Mouse (Mus musculus) ovary, postnatal 10 days (tissue): ENCODE measurements around the gene Adcy3.
A peak's percentile ranks its signal among the peaks of the same experiment; 100 is the strongest.
"Not testable (repeated sequence)": the region's sequence is repeated elsewhere in the genome, so short reads cannot be mapped to it uniquely, and the experiment has no call there.

Experiments
- DNase-seq: peaks from one replicate; pipeline ENCODE4 v3.0.0; 2022; ENCODE audit warnings: low spot score

Adcy3 gene

DNA sequence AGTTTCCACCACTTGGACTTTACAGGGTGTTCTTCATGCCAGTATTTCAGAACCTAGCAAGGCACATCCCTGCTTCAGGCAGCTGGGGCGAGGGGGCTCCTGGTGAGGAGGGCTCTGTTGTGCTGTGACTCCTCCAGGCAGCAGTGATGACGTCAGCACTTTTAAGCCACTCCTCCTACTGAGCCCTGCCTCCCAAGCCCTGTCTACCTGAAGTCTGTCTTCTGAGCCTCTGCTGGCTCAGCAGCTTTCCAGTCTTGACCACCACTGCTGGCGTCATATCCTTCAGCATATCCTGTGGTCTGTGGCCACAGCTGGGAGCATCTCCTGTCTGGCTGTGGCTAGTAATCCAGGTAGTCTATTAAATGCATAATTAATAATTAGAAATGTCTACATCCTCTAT is 47.6 kb downstream of the Adcy3 start:
- no peak for DNase-seq

DNA sequence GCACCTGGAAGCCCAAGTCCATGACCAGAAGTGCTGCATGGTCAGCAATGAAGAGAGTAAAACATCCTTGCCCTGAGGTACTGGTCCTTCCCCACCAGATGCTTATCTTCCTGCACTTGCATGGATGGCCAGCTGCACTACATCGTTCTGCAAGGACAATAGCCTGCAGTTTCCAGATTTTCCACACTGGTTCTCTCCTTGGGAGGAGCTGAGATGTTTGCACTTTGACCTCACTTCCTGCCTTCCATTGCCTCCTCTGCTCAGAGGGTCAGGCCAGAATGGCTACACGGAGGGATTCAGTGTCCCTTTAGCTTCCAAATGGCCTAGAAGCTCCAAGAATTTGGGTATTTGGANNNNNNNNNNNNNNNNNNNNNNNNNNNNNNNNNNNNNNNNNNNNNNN is 51.7 kb downstream of the Adcy3 start:
- DNase-seq: no peak

DNA sequence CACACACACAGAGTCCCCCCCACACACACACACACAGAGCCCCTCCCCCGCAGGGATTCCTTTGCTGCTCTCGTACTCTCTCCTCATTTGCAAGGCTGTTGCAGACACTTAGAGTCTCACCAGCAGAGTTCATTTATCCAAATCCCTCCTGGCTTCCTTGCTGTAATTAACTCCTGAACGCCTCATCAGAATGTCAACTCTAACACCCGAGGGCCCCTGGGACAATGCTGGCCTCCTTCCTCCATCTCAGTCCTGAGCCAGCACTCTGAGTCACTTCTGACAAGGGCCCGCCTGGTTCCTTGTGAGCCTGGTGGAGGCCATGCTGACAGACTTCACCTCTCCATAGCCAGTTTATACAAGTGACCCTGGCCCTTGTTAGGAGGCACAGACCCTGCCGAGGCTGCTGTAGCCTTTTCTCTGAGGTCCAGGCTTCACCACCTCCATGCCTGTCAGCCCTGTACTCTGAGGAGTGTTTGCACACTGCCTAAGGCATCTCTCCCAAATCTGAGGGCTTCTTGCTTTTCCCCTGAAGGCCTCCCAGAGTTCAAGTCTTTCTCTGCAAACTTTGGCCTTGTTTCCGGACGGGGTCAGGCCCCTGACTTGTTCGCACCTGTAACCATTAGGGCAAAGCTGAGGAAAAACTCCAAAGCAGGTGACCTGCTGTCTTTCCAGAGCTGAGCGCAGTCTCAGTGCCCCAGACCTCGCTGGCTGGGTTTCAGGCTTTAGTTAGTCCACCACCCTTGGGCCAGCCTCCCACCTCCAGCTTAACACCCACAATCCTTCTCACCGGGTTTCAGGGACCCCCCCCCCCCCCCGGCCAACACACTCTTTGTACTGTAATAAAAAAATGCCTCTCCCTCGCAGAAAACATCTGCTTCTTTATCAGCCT is 55.5 kb downstream of the Adcy3 start:
- DNase-seq: peak; percentile 46

DNA sequence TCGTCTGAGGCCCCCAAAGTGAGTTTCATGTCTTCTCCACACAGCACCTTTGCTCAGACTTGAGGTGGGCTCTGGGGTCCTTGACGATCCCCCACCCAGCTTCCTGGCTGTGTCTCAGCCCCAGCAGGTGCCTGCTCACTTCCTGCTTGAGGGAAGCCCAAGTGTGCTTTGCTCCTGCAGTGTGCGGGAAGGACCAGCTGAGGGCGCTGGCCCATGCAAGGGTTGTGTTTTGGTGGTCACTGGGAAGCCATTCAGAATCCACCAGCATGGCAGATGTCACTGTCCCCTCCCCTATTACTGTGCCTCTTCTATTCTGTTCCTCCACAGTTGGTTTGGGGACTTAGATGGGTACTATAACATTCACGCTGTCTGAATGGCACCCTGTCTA is 56.2 kb downstream of the Adcy3 start:
- DNase-seq: no peak

- DNase-seq: no peak
These were observed 59.6 kb downstream of the Adcy3 start for GRCm38 (mm10) chr12:4192514-4192913.

DNA sequence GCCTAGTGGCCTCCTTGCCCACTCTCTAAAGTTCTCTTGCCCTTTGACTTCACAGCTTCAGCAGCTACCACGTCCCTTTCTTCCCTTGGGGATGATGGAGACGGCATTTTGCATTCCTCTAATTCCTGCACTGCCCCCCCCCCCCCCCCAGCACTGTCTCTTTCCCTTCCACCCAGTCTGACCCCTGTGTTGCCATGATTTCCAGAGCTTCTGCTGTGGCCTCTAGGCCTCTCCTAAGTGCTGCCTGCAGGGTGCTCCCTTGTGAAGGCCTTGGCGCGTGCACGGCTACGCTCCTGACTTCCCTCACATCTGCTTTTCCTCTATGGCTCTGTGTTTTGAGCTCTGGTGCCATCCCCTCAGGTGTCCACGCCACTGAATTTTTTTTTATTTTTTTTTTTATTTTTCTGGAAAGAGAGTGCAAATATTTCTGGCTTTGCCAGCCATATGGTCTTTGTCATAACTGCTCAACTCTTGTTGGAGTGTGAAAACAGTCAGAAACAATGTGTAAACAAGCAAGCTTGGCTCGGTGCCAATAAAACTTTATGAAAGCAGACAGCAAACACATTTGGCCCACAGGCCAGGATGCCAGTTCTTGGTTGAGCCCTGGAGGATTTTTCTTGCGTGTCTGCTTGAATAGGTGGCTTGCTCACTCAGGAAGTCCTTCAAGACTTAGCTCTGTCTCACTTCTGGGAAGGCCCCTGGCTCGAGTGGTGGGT is 60.3 kb downstream of the Adcy3 start:
- DNase-seq: no peak

GRCm38 (mm10) chr12:4194643-4195042 is 61.7 kb downstream of the Adcy3 start:
- DNase-seq: no peak

GRCm38 (mm10) chr12:4198702-4199101 is 65.8 kb downstream of the Adcy3 start:
- DNase-seq: no peak

DNA sequence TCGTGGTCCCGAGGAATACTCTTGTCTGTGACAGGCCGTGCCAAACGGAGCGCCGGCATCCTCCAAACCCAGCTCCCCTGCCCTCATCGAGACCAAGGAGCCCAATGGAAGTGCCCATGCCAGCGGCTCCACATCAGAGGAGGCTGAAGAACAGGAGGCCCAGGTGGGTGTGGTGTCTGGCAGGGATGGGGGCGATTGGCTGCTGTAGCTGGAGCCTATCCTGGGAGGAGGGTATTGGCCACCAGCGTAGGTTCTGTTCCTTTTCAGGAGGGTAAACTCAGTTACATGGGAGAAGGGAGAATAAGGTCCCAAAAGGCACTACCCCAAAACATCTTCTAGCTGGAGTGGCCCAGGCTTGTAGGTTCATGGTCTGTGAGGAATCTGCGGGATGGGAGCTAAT is 66.4 kb downstream of the Adcy3 start:
- no peak for DNase-seq

- DNase-seq: no peak
These were observed 68.7 kb downstream of the Adcy3 start for GRCm38 (mm10) chr12:4201454-4202200.

DNA sequence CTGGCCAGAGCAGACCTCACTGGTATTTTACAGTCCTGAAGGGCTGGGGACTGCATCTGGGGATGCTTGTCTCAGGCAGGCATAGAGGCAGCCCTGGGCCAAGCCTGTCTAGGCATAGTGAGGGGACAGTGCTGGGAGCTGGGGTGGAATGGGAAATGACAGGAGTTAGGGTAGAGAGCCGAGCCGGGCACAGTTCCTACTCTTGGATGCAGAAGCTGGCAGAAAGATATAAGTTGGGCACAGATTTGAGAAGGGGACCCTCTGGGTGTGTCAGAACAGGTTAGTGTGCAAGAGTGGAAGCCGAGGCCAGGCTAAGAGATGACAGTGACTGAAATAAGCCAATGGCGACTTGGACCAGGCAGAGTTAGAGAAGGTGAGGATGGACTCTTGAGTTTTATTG is 69.3 kb downstream of the Adcy3 start:
- no peak for DNase-seq

- no peak for DNase-seq
These were observed 73.2 kb downstream of the Adcy3 start for GRCm38 (mm10) chr12:4206106-4206505.

DNA sequence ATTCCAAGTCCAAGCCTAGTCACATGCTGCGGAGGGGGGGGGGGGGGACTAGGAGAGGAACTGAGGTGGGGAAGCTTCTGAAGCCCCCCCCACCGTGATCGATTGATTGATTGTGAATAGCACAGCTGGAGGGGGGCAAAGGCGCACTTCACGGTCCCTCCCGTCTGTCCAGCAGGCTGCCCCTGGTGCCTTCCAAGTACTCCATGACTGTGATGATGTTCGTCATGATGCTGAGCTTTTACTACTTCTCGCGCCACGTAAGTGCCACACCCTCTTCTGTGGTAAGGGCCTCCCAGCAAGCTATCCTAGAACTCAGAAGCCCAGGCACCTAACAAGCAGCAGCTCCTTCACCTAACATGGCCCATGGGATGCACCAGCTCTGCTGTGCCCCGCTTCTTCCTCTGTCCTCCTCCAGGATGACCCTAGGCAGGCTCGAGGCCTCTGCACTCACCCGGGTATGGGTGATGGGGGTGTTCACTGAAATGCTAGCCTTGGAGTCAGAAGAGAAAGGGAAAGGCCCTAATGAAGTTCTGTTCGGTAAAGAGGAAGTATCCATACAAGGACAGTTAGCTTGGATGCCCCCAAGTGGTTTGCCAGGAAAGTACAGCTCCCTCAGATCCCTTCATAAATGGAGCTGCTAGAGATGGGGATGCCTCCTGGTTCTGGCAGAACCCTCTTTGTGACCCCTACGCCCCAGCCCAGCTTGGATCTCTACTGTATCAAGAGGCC is 75.7 kb downstream of the Adcy3 start:
- DNase-seq: no peak

- DNase-seq: no peak
These were observed 76.3 kb downstream of the Adcy3 start for GRCm38 (mm10) chr12:4209196-4209595.

- no peak for DNase-seq
These were observed 78.3 kb downstream of the Adcy3 start for GRCm38 (mm10) chr12:4211174-4211573.

DNA sequence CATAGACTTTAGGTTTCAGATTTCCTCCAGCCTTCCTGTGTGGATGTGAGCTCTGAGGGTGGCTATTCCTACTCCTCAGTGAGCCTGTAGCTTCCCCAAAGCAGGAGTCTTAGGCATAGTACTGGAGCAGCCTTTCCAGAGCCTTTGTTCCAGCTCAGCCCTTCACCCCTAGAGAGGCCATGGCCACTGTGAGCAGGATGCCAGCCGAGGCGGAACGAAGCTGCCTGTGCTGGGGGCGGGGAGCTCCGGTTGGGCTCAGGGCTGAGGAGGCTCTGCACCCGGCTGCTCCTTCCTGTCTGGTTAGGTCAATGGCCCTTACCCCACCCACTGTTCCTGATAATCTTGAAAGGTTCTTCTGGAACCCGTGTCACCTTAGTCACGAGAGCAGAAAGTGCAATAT is 80.0 kb downstream of the Adcy3 start:
- DNase-seq: no peak

- DNase-seq: no peak
These were observed 97.3 kb downstream of the Adcy3 start for GRCm38 (mm10) chr12:4230156-4230555.

DNA sequence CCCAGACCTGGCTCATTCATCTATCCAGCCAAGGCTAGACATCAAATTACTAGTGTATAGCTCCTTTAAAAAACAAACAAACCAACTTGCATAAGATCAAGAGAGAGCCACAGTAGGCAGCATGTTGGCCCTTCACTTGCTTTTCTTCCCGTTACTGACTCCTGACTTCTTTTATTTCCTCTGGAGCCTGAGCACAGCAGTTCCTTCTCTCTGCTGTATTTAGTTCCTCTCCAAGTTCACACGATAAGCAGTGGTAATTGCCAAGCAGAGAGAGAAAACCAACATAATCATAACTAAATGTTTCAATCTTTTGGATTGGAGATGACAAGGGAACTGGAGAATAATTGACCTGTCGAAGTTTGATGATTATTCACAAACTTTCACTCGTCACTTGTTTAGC is 99.9 kb downstream of the Adcy3 start:
- DNase-seq: no peak

DNA sequence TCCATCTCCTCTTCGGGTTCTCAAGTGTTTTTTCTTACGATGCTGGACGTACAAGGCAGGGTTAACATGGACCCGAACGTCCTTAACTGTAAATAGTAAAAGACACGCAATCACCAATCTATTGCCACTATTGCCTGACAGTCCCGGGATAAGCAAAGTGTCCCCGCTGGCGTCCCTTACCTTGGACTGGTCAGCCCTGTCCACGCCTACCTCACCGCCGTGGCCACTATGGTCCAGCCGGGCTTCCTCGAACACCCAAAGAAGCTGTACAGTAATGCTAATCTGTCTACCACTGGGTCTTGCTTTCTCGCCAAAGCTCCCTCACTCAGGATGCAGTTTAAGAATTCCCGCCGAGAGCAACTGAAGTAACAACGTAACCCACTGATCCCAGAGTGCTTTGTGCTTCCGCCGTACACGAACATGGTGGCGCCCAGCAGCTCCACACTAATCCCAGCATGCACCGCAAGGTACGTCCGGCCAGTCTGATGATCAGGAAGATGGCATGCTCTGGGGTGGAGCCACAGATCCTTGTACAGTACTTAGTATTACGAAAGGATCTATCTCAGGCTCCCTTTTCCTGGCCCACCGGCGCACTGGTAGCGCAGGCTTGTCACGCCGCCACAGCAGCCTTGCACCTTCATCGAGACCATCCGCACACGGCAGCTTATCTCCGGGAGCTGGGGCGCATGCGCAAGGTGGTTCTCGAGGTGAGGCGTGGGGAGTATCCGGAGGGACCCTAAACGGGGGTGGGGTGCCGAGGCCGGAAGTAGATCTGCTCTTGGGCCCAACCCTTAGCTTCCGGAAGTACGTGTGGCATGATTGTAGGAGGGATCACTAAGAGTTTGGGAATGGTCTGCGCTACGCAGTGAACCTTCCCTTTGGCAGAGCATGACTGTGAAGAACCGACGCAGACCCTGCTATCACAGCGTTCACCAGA is 100.9 kb downstream of the Adcy3 start, which contains the start of the genes Ptrhd1 and Cenpo:
Gene Ptrhd1, plus strand, starts transcription at position 456 of the 937 bp plus-strand sequence.
Gene Cenpo, minus strand, starts transcription at position 723 of the 937 bp plus-strand sequence.
- peak; percentile 89 for DNase-seq

DNA sequence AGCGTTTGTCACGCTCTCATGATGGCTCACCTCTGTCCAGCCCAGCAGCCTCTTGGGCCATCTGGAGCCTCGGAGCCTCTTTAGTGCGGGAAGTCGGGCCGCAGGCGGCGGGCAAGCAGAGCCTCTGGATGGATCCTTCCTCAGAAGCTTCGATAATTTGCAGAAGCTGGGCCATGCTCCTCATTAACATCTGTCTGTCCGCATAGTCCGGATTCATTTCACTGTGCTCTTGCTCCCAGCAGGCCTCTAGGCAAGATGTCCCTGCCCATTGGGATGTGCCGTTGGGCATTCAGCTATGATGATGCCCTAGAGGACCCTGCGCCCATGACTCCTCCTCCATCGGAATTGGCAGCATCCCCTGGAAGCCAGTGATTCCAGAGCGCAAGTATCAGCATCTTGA is 104.6 kb downstream of the Adcy3 start:
- no peak for DNase-seq

- not testable (repeated sequence) for DNase-seq
These were observed 107.4 kb downstream of the Adcy3 start for GRCm38 (mm10) chr12:4240281-4240680.
